Mouse (Mus musculus) monocyte, adult 5-6 weeks (primary cell): ENCODE data around the gene Fads2. TPM values are rescaled to one million over a fixed set of nuclear protein-coding genes. Genes with fewer than 3 reads are reported as not detected.

ENCODE experiments used
- ATAC-seq: fragments of 153-309, 156-312 bp; replicated peaks from 2 replicates; pipeline ENCODE4 v1.8.0; 2017; ENCODE audit warnings: mild to moderate bottlenecking; ENCODE audit not compliant: low TSS enrichment, insufficient number of reproducible peaks, severe bottlenecking, poor library complexity, low FRiP score
- total RNA-seq: library from RNA; stranded (forward); fragments of 200-1000, 200-491, 200-594 nt; gene quantifications from 3 replicates; pipeline ENCODE4 v1.2.3, GENCODE M21; 2017

Fads2 gene
- total RNA-seq, 1 experiment from 2014 or later = 0.57 TPM

GRCm38 (mm10) chr19:10025169-10025875 is 76.2 kb downstream of the Fads2 start:
- ATAC-seq = no peak

DNA sequence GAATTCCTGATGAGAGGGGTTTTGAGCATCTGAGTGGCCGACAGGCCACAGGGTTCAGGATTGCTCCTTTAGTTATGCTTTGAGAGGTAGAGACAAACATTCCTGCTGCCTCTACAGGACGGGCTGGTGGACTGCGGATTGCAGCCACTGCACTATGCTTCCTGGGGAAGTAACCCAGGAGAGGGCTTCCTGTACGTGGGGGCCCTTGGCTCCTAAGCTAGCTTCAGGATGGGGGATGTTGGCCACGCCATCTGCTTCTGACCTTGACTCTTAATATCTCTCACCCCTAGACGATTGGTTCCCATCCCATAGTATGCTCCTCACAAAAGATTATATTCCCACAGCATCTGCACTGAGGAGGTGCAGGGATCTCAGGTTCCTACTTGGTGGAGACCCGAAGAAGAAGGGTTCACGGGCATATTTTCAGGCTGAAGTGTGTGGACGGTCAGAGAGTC is 78.2 kb downstream of the Fads2 start:
- ATAC-seq = no peak

DNA sequence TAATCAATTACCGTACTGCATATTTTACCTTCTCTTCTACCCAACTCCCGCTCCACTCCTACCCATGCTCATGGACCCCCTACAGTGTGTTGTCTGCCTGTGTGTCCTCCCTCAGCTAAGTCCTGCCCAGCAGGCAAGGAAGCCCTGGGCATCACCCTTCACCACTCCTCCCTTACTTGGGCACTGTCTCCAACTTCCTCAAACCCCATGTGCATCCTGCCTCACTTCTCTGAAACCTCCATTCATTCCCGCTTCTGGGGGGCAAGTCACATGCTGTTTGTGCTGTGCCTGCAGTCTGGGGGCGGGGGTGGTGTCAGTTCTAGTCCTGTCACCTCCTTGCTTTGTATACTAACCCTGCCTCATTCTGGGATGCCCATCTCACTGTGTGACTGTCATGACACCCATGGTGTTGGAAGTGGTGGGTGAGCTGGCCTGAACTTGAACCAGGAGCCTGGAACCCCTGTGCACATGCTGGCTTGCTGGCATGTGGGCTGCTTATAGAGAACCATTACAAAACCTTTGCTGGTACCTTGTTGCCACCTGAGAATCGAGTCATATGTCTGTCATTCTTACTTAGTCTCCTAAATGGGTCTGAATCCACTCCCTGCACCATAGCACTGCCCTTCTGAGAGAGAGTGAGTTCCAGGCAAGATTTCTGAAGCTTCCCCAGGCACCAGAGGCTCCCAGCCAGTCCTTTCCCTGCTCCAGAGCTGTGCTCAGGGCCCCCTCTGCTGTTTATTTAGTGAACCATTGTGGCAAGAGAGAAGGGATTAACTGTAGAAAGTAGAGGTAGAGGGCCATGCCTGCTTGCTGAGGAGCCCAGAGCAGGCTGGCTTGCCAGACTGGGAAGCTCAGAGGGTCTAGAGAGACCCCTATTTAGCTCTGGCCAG is 78.9 kb downstream of the Fads2 start:
- ATAC-seq = peak; percentile 34; the same call in 1 of the 2 replicates

DNA sequence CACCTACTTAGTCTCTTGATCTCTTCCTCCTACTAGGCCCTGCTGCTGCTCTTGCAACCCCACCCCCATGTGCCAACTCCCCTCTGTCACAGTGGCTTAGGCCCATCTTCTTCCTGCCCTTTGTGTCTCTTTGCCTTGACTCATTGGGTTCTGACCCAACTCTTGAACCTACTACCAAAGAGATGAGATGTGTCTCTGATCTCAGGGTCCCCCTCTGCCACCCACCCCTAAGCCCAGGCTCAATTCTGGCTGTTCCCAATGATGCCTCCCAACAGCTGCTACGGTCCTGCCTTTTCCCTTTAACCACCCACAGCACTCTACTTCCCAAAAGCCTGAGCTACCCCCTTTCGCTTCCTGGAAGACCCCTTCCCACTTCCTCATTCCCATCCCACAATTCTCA is 79.6 kb downstream of the Fads2 start:
- no peak for ATAC-seq

DNA sequence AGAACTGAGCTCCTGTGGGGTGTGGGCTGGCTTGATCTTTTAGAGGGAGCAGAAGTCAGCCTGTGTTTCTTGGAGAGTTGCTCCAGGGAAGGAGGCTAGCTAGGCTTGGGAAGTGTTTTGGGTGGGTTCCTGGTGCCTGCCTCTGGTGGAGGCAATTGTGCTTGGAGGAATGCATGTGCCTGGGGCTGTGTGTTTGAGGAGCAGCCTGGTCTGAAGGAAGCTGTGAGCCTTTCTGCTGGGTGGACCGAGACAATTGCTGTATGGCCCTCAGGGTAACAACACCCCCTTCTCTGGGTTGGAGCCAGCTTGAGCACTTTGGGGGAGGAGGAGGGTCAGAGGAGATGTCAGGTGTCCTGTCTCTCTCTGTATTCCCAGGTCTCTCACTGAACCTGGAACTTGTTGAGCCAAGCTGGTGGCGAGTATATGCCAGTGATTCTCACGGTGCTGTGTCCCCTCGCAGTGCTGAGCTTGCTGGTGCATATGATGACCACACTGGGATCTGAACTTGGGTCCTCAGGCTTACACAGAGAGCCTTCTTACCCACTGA is 82.3 kb downstream of the Fads2 start:
- ATAC-seq = no peak

- ATAC-seq = no peak
Observed at GRCm38 (mm10) chr19:10018527-10018818, 83.1 kb downstream of the Fads2 start.

- ATAC-seq = peak; percentile 67
Observed at GRCm38 (mm10) chr19:10017637-10018526, 83.7 kb downstream of the Fads2 start.

DNA sequence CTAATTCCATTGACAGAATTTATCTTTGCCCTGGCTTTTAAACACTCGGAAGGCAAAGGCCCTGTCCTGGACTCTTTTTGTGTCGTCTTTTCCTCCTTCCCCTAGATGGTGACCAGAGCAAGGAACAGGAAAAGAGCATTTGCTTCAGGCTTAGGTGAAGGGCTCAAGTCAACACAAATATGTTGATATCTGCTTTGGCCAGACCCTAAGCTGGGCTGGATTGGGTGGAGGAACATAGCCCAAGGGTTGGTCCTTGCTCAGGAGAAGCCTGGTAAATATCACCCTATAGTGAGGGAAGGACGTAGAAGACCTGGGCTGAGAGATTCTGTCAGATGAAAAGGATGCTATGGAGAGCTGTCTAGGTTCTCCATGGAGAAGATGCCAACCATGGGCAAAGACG is 85.4 kb downstream of the Fads2 start:
- no peak for ATAC-seq

- no peak for ATAC-seq
Observed at GRCm38 (mm10) chr19:10015442-10015841, 86.1 kb downstream of the Fads2 start.

GRCm38 (mm10) chr19:10014824-10015223 is 86.7 kb downstream of the Fads2 start:
- no peak for ATAC-seq

DNA sequence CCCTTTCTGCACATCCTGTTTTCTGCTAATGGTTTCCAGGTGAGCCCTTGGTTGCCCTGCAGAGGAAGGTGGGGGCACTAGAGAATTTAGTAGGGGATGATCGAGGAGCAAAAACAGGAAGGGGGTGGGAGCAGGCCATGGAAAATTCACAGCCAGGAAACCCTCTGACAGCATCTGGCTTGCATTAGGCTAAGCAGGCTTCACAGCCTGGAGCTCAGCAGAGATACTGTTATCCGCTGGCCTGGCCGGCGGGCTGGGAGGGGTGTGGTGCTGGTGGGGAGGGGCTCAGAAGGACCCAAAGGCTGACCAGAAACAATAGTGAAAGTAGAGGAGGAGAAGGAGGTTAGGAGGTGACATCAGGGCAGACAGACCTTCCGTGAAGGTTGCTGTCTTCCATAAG is 87.6 kb downstream of the Fads2 start:
- no peak for ATAC-seq

DNA sequence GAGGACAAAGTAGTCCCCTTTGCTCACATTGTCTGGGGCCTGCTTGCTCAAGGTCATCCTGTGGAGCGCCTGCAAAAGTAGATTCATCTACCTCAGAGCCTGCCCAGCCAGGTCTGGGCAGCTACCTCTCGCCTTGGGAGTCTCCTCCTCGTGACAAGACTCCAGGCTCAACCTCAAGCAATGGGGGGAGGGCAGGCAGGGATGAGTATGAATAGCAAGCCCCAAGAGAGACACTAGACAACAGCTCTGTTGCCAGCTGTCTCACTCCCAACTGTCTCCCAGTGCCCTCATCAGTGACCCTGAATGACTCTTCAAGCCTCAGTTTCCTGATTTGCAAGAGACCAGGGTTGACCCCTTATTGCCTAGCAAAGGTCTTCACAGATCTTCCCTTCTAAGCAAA is 88.2 kb downstream of the Fads2 start:
- ATAC-seq = no peak

DNA sequence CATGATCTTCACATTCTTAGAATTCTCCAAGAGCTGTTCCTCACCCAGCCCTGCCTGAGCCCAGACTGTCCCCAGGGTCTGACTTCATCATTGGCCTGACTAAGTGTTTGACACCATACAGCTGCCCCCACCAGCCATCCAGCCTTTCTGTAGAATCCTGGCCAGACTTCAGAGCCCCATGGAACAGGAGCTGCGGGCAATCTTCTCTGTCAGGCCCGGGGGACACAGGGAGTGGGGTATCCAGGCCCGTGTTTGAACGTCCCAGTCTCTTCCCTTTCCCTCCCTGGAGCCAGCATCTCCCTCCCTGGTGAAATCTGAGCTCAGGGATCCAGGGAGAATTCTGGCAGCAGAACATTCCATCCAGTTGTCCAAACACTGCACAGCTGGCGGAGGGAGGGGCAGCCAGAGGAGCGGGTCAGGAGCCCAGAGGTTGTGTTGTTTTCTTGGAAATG is 88.7 kb downstream of the Fads2 start:
- no peak for ATAC-seq

Other genes starting within 250 kb of the Fads2 start
- 23.7 to 34.3 TPM (median 24.1 TPM) in 3 replicates for gene Incenp, start 202.2 kb downstream of the Fads2 start, total RNA-seq
- gene Fth1, start 121.1 kb downstream of the Fads2 start, total RNA-seq = 676 to 886 TPM (median 682 TPM) in 3 replicates
- gene Best1, start 100.1 kb downstream of the Fads2 start, total RNA-seq = 0.21 TPM in 1 of 3 replicates, not detected in the others
- 0.39 to 3.0 TPM in 2 of 3 replicates, not detected in the other for gene Rab3il1, start 100.1 kb downstream of the Fads2 start, total RNA-seq
- 1.1 TPM in 1 of 3 replicates, not detected in the others for gene Fads3, start 60.2 kb downstream of the Fads2 start, total RNA-seq
- gene Fads1, start 81.1 kb upstream of the Fads2 start, total RNA-seq = 2.2 to 5.1 TPM (median 2.3 TPM) in 3 replicates
- 129 to 133 TPM (median 132 TPM) in 3 replicates for gene Tmem258, start 102.3 kb upstream of the Fads2 start, total RNA-seq
- 31.8 to 42.7 TPM (median 41.9 TPM) in 3 replicates for gene Fen1, start 102.4 kb upstream of the Fads2 start, total RNA-seq
- gene Myrf, start 139.0 kb upstream of the Fads2 start, total RNA-seq = 0.10 to 2.3 TPM in 2 of 3 replicates, not detected in the other
- 0.39 to 0.43 TPM in 2 of 3 replicates, not detected in the other for gene Dagla, start 203.1 kb upstream of the Fads2 start, total RNA-seq